Mouse (Mus musculus): ENCODE measurements at regions not wholly inside any gene's neighbourhood (a gene's known extent, or its start where the extent isn't known, plus 50 kb on each side); places are given as distances from the start of the nearest gene placed in this dataset.
A peak's percentile ranks its signal among the peaks of the same experiment; 100 is the strongest.
"Not testable (repeated sequence)": the region's sequence is repeated elsewhere in the genome, so short reads cannot be mapped to it uniquely, and the experiment has no call there.

GRCm38 (mm10) chr3:54538055-54538454 is 154.6 kb upstream of the Supt20 start:
- DNase-seq (ENCODE audit: low spot score in 2 of 2), result no peak
- intact Hi-C loops (cut with DNase I), result no loop called here

GRCm38 (mm10) chr3:54540540-54541080 is 152.0 kb upstream of the Supt20 start:
- no peak for DNase-seq (ENCODE audit: low spot score in 2 of 2)
- intact Hi-C loops (cut with DNase I), result no loop called here

- DNase-seq (ENCODE audit: low spot score in 2 of 2), result no peak
- intact Hi-C loops (cut with DNase I), result no loop called here
These were observed 151.2 kb upstream of the Supt20 start for GRCm38 (mm10) chr3:54541389-54541788.

GRCm38 (mm10) chr3:54545393-54545792 is 147.2 kb upstream of the Supt20 start:
- intact Hi-C loops (cut with DNase I), result no loop called here
- DNase-seq (ENCODE audit: low spot score in 2 of 2), result no peak

- intact Hi-C loops (cut with DNase I), result no loop called here
- no peak for DNase-seq (ENCODE audit: low spot score in 2 of 2)
These were observed 140.7 kb upstream of the Supt20 start for GRCm38 (mm10) chr3:54551908-54552307.

- intact Hi-C loops (cut with DNase I), result no loop called here
- no peak for DNase-seq (ENCODE audit: low spot score in 2 of 2)
These were observed 136.7 kb upstream of the Supt20 start for GRCm38 (mm10) chr3:54555954-54556353.

- DNase-seq (ENCODE audit: low spot score in 2 of 2), result no peak
- intact Hi-C loops (cut with DNase I), result no loop called here
These were observed 133.6 kb upstream of the Supt20 start for GRCm38 (mm10) chr3:54559053-54559452.

- intact Hi-C loops (cut with DNase I), result no loop called here
These were observed 133.1 kb upstream of the Supt20 start for GRCm38 (mm10) chr3:54559527-54559926.

GRCm38 (mm10) chr3:54560056-54560922 is 132.3 kb upstream of the Supt20 start:
- DNase-seq (ENCODE audit: low spot score in 2 of 2), result no peak
- intact Hi-C loops (cut with DNase I), result no loop called here

More at GRCm38 (mm10) chr3:54559527-54559926, 133.1 kb upstream of the Supt20 start:
- no peak for DNase-seq (ENCODE audit: low spot score in 2 of 2)

GRCm38 (mm10) chr3:54567329-54567728 is 125.3 kb upstream of the Supt20 start:
- intact Hi-C loops (cut with DNase I), result no loop called here
- no peak for DNase-seq (ENCODE audit: low spot score in 2 of 2)

GRCm38 (mm10) chr3:54568096-54568495 is 124.5 kb upstream of the Supt20 start:
- no peak for DNase-seq (ENCODE audit: low spot score in 2 of 2)
- intact Hi-C loops (cut with DNase I), result no loop called here

- intact Hi-C loops (cut with DNase I), result no loop called here
- DNase-seq (ENCODE audit: low spot score in 2 of 2), result no peak
These were observed 122.1 kb upstream of the Supt20 start for GRCm38 (mm10) chr3:54570501-54570900.

- intact Hi-C loops (cut with DNase I), result no loop called here
- no peak for DNase-seq (ENCODE audit: low spot score in 2 of 2)
These were observed 114.8 kb upstream of the Supt20 start for GRCm38 (mm10) chr3:54577851-54578250.

- intact Hi-C loops (cut with DNase I), result no loop called here
- DNase-seq (ENCODE audit: low spot score in 2 of 2), result no peak
These were observed 113.2 kb upstream of the Supt20 start for GRCm38 (mm10) chr3:54579425-54579824.

- intact Hi-C loops (cut with DNase I), result loop anchor here (10.0 kb wide), 1 partner anchor 226 kb away; no protein-coding TSS in a partner anchor
- no peak for DNase-seq (ENCODE audit: low spot score in 2 of 2)
These were observed 112.3 kb upstream of the Supt20 start for GRCm38 (mm10) chr3:54580339-54580738.

GRCm38 (mm10) chr3:54585781-54586180 is 106.8 kb upstream of the Supt20 start:
- not testable (repeated sequence) for DNase-seq (ENCODE audit: low spot score in 2 of 2)
- intact Hi-C loops (cut with DNase I), result loop anchor here (10.0 kb wide), 1 partner anchor 231 kb away; no protein-coding TSS in a partner anchor

GRCm38 (mm10) chr3:54587127-54587995 is 105.2 kb upstream of the Supt20 start:
- peak; percentile 23 to 29 for DNase-seq (ENCODE audit: low spot score in 2 of 2)
- intact Hi-C loops (cut with DNase I), result loop anchor here (10.0 kb wide), 1 partner anchor 233 kb away; no protein-coding TSS in a partner anchor

- intact Hi-C loops (cut with DNase I), result loop anchor here (10.0 kb wide), 1 partner anchor 233 kb away; no protein-coding TSS in a partner anchor
- DNase-seq (ENCODE audit: low spot score in 2 of 2), result no peak
These were observed 104.4 kb upstream of the Supt20 start for GRCm38 (mm10) chr3:54588198-54588597.

GRCm38 (mm10) chr3:54589976-54590375 is 102.6 kb upstream of the Supt20 start:
- DNase-seq (ENCODE audit: low spot score in 2 of 2), result no peak
- intact Hi-C loops (cut with DNase I), result loop anchor here (10.0 kb wide), 1 partner anchor 235 kb away; no protein-coding TSS in a partner anchor

GRCm38 (mm10) chr3:54591160-54591559 is 101.4 kb upstream of the Supt20 start:
- intact Hi-C loops (cut with DNase I), result no loop called here
- no peak for DNase-seq (ENCODE audit: low spot score in 2 of 2)

All from left cerebral cortex, postnatal 36 days (tissue).